Mouse (Mus musculus): ENCODE data around the gene Tap2. TPM values are rescaled to one million over a fixed set of nuclear protein-coding genes. Genes with fewer than 3 reads are reported as not detected.

The Tap2 gene
- total RNA-seq (2014; rRNA removed; ENCODE audit: low replicate concordance) = 3.3 and 14.5 TPM in 2 replicates
- polyA plus RNA-seq (2015; fragmentation: Nextera tagmentation; extraction: Ambion mirVana) = 7.0 and 7.5 TPM in 2 replicates

GRCm38 (mm10) chr17:34203444-34203843 lies at the start of gene Tap2:
Tap2 (plus strand) TSS chr17:34203527.
- Histone ChIP-seq H3K9ac (replicated peaks; ENCODE audit: low read depth, low read length) (peak within 1 kb of the TSS; percentile 75), H3K36me3 (replicated peaks; ENCODE audit: control insufficient read depth, insufficient read depth, low read length) (no peaks in the 10 kb centered on the region), H3K9me3 (replicated peaks; ENCODE audit: control insufficient read depth, low read length) (no peaks in the 10 kb centered on the region), H3K27ac (ENCODE audit: low read depth) (peak within 1 kb of the TSS; percentile 47; the same call in 1 of the 2 replicates), H3K4me1 (ENCODE audit: control insufficient read depth, insufficient read depth) (no peaks in the 10 kb centered on the region; the same call in 1 of the 2 replicates), H3K27me3 (ENCODE audit: control insufficient read depth, insufficient read depth, low read length) (peaks cover 8% of the 10 kb centered on the region; the same call in 1 of the 2 replicates), H3K4me2 (ENCODE audit: low read depth, low read length) (peak within 1 kb of the TSS; percentile 99), H3K4me3 (ENCODE audit: low read depth, low read length) (peak within 1 kb of the TSS; percentile 93)
- TF ChIP-seq CTCF (IDR thresholded peaks at IDR 0.05; ENCODE audit: low read depth) (no peak), EP300 (IDR thresholded peaks at IDR 0.05; ENCODE audit: low read depth) (no peak)
- no peak for DNase-seq (ENCODE audit: low spot score)
- 69% methylated on average over 5 of the region's 5 CpGs for WGBS
- ATAC-seq (ENCODE audit: insufficient read depth, low read depth) = no peak

- Histone ChIP-seq H3K9me3 (replicated peaks; ENCODE audit: control insufficient read depth, low read length) (no peaks in the 10 kb centered on the region), H3K4me3 (ENCODE audit: low read depth, low read length) (no peak overlapping the region)
- TF ChIP-seq CTCF (IDR thresholded peaks at IDR 0.05; ENCODE audit: low read depth) = no peak
- TF ChIP-seq EP300 (IDR thresholded peaks at IDR 0.05; ENCODE audit: low read depth) = no peak
Measured at GRCm38 (mm10) chr17:34155534-34155933, 47.8 kb upstream of the Tap2 start.

DNA sequence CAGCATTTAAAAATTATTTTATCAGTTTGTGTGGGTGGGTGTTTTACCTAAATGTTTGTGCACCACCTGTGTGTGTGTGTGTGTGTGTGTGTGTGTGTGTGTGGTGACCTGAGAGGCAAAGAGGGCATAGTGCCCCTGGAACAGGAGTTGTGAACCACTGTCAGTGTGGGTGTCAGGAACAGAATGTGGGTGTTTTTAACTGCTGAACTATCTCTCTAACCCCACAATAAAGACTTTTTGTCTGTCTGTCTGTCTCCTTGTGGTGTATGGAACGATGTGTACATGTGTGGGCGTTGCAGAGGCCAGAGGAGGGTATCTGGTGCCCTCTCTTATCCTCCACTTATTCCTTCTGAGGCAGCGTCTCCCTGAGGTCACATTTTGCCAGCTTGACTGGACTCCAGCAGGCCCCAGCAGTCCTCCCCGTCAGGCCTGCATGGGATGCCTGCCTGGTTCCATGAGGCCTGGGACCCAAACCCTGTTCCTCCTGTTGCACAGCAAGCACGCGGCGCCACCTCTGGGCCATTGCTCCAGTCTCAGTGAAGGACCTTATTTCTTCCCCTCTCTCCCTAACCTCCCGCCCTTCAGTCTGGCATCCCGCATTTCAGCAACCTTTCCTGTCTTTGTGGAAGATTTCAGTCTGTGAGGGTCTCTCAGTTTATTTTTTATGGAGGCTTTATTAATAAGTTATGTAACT lies 39.0 kb upstream of the Tap2 start:
- Histone ChIP-seq H3K4me2 (ENCODE audit: low read depth, low read length) (no peak overlapping the region), H3K27ac (ENCODE audit: low read depth) (no peak overlapping the region), H3K4me3 (ENCODE audit: low read depth, low read length) (no peak overlapping the region), H3K9me3 (replicated peaks; ENCODE audit: control insufficient read depth, low read length) (peaks cover 4% of the 10 kb centered on the region; the same call in 1 of the 2 replicates), H3K4me1 (ENCODE audit: control insufficient read depth, insufficient read depth) (no peaks in the 10 kb centered on the region), H3K27me3 (ENCODE audit: control insufficient read depth, insufficient read depth, low read length) (0 out of 2 replicates have a peak, but pooled peaks cover 3% of the 10 kb centered on the region), H3K36me3 (replicated peaks; ENCODE audit: control insufficient read depth, insufficient read depth, low read length) (no peaks in the 10 kb centered on the region), H3K9ac (replicated peaks; ENCODE audit: low read depth, low read length) (no peak overlapping the region)
- 27% methylated on average over 9 of the region's 9 CpGs for WGBS
- TF ChIP-seq EP300 (IDR thresholded peaks at IDR 0.05; ENCODE audit: low read depth) = no peak
- TF ChIP-seq CTCF (IDR thresholded peaks at IDR 0.05; ENCODE audit: low read depth) = peak; percentile 7
- DNase-seq (ENCODE audit: low spot score) = no peak
- ATAC-seq (ENCODE audit: insufficient read depth, low read depth) = no peak

More at GRCm38 (mm10) chr17:34155534-34155933, 47.8 kb upstream of the Tap2 start:
- Histone ChIP-seq H3K27ac (ENCODE audit: low read depth) (no peak overlapping the region), H3K4me1 (ENCODE audit: control insufficient read depth, insufficient read depth) (no peaks in the 10 kb centered on the region), H3K36me3 (replicated peaks; ENCODE audit: control insufficient read depth, insufficient read depth, low read length) (no peaks in the 10 kb centered on the region), H3K4me2 (ENCODE audit: low read depth, low read length) (no peak overlapping the region), H3K27me3 (ENCODE audit: control insufficient read depth, insufficient read depth, low read length) (no peaks in the 10 kb centered on the region), H3K9ac (replicated peaks; ENCODE audit: low read depth, low read length) (no peak overlapping the region)
- no peak for ATAC-seq (ENCODE audit: insufficient read depth, low read depth)
- 45% methylated on average over 5 of the region's 5 CpGs for whole genome bisulfite sequencing
- no peak for DNase-seq (ENCODE audit: low spot score)

DNA sequence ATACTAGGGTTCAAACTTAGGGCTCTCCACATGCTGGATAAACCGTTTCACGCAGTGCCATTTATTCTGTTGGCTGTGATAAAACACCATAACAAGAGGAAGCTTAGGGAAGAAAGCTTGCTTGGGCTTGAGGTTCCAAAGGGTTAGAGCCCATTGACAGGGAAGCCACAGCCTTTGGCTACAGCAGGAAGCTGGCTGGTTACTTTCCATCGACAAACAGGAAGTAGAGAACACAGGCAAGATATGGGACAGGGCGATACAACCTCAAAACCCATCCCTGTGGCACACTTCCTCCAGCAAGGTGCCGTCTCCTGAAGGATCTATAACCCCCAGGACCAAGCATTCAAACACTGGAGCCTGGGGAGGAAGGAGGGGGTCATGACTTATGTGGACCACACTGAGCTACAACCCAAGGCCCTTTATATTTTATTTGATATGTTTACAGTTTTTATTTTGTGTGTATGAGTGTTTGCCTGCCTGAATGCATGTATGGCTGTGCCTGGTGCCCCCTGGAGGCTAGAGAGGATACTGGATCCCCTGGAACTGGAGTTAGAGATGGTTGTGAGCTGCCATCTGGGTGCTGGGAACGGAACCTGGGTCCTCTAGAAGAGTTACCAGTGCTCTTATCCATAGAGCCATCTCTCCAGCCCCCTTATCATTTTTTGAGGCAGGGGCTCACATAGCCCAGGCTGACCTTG lies 38.1 kb upstream of the Tap2 start:
- 0 out of 2 replicates have a peak, but pooled peaks cover 3% of the 10 kb centered on the region for H3K27me3 ChIP-seq (ENCODE audit: control insufficient read depth, insufficient read depth, low read length)
- no peaks in the 10 kb centered on the region for H3K36me3 ChIP-seq (replicated peaks; ENCODE audit: control insufficient read depth, insufficient read depth, low read length)
- no peak overlapping the region for H3K9ac ChIP-seq (replicated peaks; ENCODE audit: low read depth, low read length)
- DNase-seq (ENCODE audit: low spot score) = no peak
- peaks cover 4% of the 10 kb centered on the region; the same call in 1 of the 2 replicates for H3K9me3 ChIP-seq (replicated peaks; ENCODE audit: control insufficient read depth, low read length)
- WGBS = 63% methylated on average over 6 of the region's 6 CpGs
- H3K4me1 ChIP-seq (ENCODE audit: control insufficient read depth, insufficient read depth) = no peaks in the 10 kb centered on the region
- H3K27ac ChIP-seq (ENCODE audit: low read depth) = no peak overlapping the region
- TF ChIP-seq CTCF (IDR thresholded peaks at IDR 0.05; ENCODE audit: low read depth) = no peak
- ATAC-seq (ENCODE audit: insufficient read depth, low read depth) = no peak
- no peak overlapping the region for H3K4me3 ChIP-seq (ENCODE audit: low read depth, low read length)
- H3K4me2 ChIP-seq (ENCODE audit: low read depth, low read length) = no peak overlapping the region

- ATAC-seq (ENCODE audit: insufficient read depth, low read depth) (0 out of 2 replicates have a peak, but pooled peaks have one; percentile 41), DNase-seq (ENCODE audit: low spot score) (peak; percentile 72)
- TF ChIP-seq CTCF (IDR thresholded peaks at IDR 0.05; ENCODE audit: low read depth) (peak; percentile 70), EP300 (IDR thresholded peaks at IDR 0.05; ENCODE audit: low read depth) (no peak)
Measured at GRCm38 (mm10) chr17:34169279-34169678, 34.0 kb upstream of the Tap2 start.

More at GRCm38 (mm10) chr17:34169279-34169678, 34.0 kb upstream of the Tap2 start:
- Histone ChIP-seq H3K4me2 (ENCODE audit: low read depth, low read length) (no peak overlapping the region), H3K4me3 (ENCODE audit: low read depth, low read length) (no peak overlapping the region), H3K27ac (ENCODE audit: low read depth) (no peak overlapping the region), H3K27me3 (ENCODE audit: control insufficient read depth, insufficient read depth, low read length) (0 out of 2 replicates have a peak, but pooled peaks cover 3% of the 10 kb centered on the region), H3K9me3 (replicated peaks; ENCODE audit: control insufficient read depth, low read length) (peaks cover 4% of the 10 kb centered on the region; the same call in 1 of the 2 replicates), H3K9ac (replicated peaks; ENCODE audit: low read depth, low read length) (no peak overlapping the region), H3K4me1 (ENCODE audit: control insufficient read depth, insufficient read depth) (no peaks in the 10 kb centered on the region), H3K36me3 (replicated peaks; ENCODE audit: control insufficient read depth, insufficient read depth, low read length) (no peaks in the 10 kb centered on the region)
- WGBS = 0% methylated on average over 2 of the region's 2 CpGs

All from heart, postnatal 0 days (tissue).